Mouse (Mus musculus): ENCODE data around the gene Rnf13.

Gene Rnf13

DNA sequence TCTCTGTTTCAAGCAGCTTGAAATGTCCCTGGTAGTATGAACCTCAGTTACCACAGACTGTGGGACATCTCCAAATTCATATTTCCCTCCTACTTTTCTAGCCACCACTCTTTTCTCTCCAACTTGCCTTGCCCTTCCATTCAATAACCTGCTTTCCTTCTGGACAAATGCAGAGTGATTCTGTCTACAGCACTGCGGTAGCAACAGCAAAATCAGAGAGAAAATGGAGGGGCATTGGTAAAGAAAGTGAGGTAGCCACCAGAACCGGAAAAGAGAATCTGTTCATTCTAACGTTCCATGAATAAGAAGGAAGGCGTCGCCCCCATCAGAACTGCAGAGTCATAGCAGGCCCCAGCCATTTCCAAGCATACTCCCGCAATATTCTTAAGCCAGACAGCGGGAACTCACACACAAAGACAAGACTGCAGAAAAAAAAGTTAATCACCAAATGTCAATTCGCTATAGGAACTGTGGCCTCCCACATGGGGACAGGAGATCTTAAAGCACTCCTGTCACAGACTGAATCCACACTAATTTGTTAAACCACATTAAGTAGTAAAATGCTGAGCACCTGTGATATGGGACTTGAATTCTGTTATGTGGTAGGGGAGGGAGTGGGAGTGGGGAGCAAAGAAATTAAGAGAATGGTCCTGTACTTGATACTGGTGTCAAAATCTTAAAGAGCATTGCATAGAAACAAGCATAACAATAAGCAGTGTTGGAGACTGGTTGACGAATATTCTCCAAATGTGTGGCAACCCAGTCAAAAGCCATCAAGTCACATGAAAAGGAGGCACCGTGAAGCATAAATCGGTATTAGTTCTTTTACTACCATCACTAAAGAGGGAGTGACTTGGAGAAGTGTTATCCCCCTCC, 110.2 kb downstream of the Rnf13 start:
- DNase-seq (ENCODE audit: extremely low read depth, low read depth, low spot score) = no peak

DNA sequence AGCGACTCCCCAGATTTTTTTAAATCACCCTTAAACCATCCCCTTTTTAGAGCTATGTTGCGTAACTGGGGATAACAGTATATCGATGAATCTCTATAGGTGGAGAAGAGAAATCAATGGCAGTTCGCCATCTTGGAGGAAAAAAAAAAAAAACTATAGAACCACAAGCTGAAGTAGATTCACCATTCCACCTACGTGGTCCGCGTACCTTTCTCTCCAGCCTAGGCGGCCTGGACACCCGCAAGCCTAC, 110.7 kb downstream of the Rnf13 start:
- DNase-seq (ENCODE audit: extremely low read depth, low read depth, low spot score) = no peak

DNA sequence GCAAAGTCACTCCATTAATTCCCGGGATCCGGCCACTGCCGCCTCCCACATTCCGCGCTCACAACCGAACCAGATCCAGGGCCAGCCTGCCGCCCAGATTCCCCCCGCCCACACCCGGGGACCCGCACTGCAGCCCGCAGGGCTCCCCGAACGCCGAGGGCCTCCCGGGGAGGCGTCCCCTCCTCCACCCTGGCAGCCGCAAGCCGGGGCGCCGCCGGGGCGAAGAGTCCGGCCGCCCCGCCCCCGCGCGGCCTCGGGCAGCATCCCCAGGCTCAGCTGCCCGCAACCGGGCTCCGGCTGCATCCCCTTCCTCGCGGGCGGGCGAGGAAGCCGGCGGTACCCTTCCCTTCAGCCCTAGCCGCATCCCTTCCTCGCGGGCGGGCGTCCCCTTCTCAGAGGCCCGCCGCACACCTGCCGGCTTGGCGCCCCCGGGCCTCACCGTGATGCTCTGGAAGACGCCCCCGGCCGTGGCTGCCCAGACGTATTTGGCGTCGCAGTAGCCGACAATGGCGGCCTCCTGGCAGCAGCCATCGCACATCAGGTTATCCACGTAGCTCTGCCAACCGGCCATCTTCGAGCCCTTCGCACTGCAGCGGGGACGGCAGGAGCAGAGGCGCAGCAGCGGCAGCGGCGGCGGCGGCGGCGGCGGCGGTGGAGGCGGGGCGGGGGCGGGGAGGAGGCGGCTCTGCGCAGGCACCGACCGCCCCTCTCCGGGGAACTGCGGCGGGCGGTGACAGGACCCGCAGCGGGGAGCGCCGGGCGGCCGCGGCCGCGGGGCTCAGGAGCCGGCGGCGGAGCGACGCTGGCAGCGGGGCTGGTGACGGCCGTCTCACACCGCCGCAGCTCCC, 111.3 kb downstream of the Rnf13 start:
- DNase-seq (ENCODE audit: extremely low read depth, low read depth, low spot score) = no peak

DNA sequence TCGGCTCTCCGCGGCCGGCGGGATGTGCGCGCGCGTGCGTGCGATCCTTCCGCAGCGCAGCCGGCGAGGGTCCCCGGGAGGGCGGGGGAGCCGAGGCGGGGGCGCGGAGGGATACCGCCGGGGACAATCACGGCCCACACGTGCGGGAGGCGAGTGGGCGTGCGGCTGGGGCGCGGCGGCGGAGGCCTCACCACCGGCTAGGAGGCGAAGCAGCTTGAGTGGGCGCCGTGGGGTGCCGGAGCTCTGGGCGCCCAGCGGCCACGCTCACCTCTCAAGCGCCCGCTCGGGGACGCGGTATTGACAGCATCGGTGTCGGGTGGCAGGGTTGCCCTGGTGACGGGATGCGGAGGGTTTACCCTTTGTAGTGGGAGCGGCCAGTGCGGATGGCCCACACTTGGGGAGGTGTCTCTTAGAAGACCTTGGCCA, 111.9 kb downstream of the Rnf13 start, which contains the start of gene Pfn2:
TSS of gene Pfn2 (minus strand) at position 320 of the 426 bp plus-strand sequence.
- no peak for DNase-seq (ENCODE audit: extremely low read depth, low read depth, low spot score)

DNA sequence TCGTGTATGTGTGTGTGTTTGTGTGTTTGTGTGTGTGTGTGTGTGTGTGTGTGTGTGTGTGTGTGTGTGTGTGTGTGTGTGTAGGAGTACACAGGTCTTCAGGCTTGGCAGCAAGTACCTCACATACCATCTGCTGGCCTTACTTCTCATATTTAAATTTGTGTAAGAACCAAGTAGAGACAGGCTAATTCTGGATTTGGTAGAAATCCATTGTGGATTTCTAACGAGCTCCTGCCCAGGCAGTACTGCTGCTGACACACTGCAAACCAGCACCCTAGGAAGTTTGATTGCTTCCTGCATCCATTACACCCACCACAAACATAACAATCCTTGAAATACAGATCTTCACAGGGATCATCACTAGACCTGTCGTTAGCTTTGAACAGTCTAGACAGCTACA, 147.1 kb downstream of the Rnf13 start:
- DNase-seq (ENCODE audit: extremely low read depth, low read depth, low spot score) = no peak
